Mouse (Mus musculus): ENCODE results near the gene Ell2.

Gene Ell2

DNA sequence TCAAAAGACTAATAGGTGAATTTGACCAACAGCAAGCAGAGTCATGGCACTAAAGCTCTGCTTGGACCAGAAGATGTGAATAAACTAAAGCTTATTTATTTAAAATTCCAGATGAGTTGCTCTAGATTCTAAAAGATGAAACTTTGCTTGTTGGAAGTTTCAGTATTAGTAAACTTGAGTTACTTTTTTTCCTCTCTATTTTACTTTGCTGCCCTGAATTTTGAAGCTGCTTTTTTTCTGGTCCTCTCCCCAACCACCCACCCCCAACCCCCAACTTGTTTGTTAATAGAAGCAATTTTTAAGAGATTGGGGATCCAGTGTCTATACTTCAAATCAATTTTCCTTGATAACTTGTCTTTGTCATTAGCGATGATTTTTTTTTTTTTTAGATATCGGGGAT lies 64.2 kb downstream of the Ell2 start:
- no peak for DNase-seq

- no peak for DNase-seq
These were observed 64.8 kb downstream of the Ell2 start for GRCm38 (mm10) chr13:75771404-75771803.

- DNase-seq, result no peak
These were observed 65.6 kb downstream of the Ell2 start for GRCm38 (mm10) chr13:75771984-75772730.

GRCm38 (mm10) chr13:75775961-75776360 lies 69.4 kb downstream of the Ell2 start:
- no peak for DNase-seq

DNA sequence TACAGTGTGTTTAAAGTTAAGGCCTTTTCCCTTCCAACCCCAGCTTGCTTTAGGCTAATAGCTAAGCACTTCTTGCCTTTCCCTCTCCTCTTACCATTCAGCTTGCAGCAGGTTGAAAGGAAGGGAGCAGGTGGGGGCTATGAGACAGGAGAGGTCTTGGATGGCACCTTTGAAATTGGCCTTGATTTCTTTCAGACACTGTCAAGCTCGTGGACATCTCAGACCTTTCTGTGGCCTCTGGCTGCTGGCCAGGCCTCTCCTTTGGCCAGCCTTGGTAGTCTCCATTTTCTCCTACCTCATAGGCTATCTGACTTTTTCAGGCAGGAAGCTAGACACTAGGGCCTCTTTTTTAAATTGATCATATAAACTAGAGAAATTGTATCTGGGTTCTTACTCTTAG lies 70.1 kb downstream of the Ell2 start:
- DNase-seq, result no peak

DNA sequence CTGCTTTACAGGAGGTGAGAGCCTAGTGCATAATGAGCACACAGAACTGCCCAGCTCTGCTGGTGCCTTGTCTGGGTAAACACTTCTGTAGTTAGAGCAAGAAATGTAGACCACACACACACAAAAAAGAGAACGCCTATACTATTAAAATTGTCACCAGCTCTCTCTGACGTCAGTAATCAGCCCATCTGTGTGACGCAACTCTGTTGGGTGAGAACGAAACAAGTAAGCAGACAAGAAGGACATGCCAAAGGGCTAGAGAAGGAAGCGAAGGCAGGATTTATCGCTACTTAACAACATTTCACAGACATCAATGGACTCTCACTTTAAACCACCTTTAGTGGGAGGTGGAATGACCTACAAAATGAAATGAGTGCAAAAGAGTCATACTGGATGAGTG lies 71.6 kb downstream of the Ell2 start:
- DNase-seq, result peak; percentile 42

DNA sequence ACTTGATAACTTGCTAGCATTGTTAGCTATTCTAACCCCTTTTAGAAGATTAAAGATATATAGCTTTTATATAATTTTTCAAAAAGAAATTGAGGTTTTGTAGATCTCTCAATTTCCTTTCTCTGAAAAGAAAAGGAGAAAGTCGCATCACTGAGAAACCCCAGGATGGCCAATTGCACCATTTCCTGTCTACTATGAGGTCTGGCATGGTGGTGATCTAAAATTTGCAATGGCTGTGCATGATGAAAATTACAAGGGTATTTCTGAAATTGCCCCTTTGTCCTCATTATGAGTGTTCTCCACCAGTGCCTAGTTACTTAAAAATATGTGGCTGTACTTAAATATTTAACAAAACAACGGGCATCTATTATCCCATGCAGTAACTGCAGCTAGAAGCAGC lies 72.6 kb downstream of the Ell2 start:
- DNase-seq, result no peak

DNA sequence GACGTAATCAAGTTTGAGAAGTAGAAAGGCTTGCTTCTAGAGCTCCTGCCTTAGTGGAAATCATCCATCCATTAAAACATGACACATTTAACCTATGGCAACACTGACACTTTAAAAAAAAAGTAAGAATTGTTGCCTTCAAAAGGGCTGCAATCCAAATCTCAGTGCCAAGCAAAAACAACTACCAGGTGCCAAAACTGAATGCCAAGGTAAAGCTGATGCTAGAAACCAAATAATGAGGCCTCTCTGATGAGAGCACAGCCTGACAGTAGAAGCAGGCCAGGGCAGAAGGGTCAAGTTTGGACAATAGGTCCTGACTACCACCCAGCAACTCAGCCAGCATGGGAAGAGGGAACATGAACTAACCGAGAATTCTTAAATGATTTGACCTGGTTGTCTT lies 73.5 kb downstream of the Ell2 start:
- no peak for DNase-seq

- no peak for DNase-seq
These were observed 79.2 kb downstream of the Ell2 start for GRCm38 (mm10) chr13:75785726-75786125.

DNA sequence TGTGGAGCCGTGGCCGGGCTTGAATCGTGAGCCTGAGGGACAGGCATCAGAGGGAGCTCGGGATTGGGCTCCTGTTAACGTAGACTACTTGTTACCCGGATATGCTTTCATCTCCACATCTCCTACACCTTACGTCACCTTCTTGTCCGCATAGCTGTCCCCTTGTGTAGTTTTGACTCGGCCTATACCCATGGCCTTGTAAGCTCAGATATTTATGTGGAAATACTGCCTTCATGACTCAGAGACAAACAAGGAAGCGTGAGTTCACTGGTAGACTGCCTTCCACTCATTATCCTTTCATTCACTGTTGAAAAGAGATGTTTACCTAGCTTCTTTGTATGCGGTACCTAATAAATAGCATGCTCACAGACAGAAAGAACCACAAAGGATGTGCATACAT lies 79.7 kb downstream of the Ell2 start:
- DNase-seq, result no peak

DNA sequence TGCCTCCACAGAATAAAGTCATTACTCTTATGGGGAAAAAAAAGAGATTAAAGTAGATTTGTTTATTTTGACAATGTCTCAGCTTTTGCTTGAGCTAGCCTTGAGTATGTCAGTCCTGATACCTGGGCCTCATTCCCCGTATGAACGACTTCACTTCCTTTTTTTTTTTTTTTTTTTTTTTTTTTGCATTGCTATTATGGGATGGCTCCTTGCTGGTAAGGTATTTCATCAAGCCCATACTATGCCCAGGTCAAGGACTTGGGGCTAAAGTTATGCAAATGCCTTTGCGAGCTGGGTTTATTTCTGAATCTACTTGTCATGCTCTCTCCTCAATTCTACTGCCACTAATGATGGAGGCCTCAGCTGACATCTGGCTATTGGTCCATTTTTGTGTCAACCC lies 80.8 kb downstream of the Ell2 start:
- no peak for DNase-seq

GRCm38 (mm10) chr13:75788178-75788577 lies 81.6 kb downstream of the Ell2 start:
- DNase-seq, result peak; percentile 63

DNA sequence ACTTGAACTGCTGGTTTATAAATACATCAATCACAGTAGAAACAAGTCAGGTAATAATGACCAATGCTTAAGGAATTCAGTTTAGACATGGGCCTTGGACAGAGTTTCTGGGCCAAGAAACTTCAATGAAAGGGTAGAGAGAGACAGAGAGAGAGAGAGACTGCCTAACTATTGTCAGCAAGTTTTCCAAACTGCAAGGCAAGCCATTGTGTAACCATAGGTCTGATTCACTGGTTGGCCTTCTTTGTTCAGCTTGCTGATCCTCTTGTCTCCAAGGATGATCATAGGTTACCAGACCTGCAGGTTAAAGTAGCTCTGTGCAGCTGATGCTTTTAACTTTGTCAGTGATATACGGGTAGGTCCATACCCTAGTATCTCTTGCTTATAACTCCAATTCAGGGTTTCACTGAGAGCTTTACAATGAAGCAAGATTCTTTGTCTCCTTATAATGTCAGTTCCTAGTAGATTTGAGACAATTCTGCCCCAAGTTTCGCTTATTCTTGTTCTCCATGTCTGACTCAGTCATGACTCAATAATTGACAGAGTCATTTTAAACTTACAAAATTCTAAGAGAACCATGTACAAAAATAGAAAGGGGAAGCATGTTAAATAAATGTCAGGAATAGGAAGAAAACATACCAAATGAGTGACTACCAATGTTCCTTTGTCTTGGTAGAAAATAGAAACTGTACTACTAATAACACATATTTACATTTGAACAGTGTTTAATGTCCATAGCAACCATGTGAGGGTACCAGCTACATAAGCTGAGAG lies 82.7 kb downstream of the Ell2 start:
- DNase-seq, result no peak

- DNase-seq, result no peak
These were observed 84.1 kb downstream of the Ell2 start for GRCm38 (mm10) chr13:75790550-75791205.

- DNase-seq, result peak; percentile 57
These were observed 87.5 kb downstream of the Ell2 start for GRCm38 (mm10) chr13:75793863-75794629.

DNA sequence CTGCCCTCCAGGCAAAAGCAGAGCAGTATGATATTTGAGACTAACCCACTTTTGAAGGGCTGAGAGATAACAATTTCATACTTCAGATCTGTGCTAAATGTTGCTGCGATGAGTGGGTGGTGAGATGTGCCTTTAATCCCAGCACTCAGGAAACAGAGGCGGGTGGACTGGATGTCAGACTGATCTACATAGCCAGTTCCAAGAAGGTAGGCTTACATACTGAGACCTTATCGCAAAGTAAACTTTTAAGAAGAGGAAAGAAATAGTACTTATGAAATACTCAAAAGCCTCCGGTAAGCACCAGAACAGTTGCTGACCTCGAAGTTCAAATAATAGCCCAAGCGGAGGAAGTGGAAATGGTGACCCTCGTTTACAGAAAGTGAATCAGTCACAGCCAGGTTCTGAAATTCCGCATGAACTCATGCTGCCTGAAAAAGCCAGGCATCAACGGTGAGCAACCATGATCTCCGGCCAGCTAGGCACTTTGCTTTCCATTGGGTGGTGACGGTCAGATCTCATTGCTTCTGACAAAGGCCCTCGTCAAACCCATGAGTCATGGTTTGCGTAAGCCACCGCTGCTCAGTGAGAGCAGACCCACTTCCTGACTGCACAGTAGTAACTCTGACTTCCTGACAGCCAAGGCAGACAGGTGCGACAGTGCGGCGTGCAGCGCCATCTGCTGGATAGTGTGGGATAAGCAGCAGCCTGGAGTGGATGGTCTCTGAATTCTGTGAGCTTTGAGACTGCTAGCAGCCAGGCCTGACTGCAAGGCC lies 91.0 kb downstream of the Ell2 start:
- peak; percentile 96 for DNase-seq

- DNase-seq, result peak; percentile 48
These were observed 92.1 kb downstream of the Ell2 start for GRCm38 (mm10) chr13:75798413-75799302.

GRCm38 (mm10) chr13:75799421-75799820 lies 92.9 kb downstream of the Ell2 start:
- DNase-seq, result no peak

GRCm38 (mm10) chr13:75807969-75808368 lies 101.4 kb downstream of the Ell2 start:
- peak; percentile 53 for DNase-seq

GRCm38 (mm10) chr13:75809957-75810356 lies 103.4 kb downstream of the Ell2 start:
- no peak for DNase-seq

GRCm38 (mm10) chr13:75817183-75817582 lies 110.6 kb downstream of the Ell2 start:
- no peak for DNase-seq

Data from lung, postnatal 36 days (tissue).